In genomic region chr10:86069341-86069740, GRCm38 (mm10) we compare ENCODE assay signal across 13 mouse cellular contexts. TPM values are rescaled to one million over a fixed set of nuclear protein-coding genes. Genes with fewer than 3 reads are reported as not detected.
A peak's percentile ranks its signal among the peaks of the same experiment; 100 is the strongest.
DNase-seq lines count a peak whose midpoint lies in the region; ATAC-seq and TF ChIP-seq lines count a peak whose summit lies in the region.
"Had no signal": no experiment of that assay in that cellular context is flagged by ENCODE, and none has a peak within 500 bp of the region (broad histone marks: within the 10 kb centered on the region; RNA-seq: fewer than 3 reads in every experiment).

No protein-coding gene starts in this region.

- no peak for TF ChIP-seq CTCF in left cerebral cortex, adult 2 months (IDR thresholded peaks at IDR 0.05)

- DNase-seq in liver, embryonic 11.5 days (ENCODE audit: low spot score): no peak
- DNase-seq in yolk sac, embryonic 10.5 days (ENCODE audit: low spot score): peak; percentile 67
- DNase-seq in left cerebral cortex, adult 2 months (ENCODE audit: extremely low spot score in 1 of 2, low spot score in 2 of 2): no peak
- no peak for DNase-seq in cerebellum, postnatal 25 days
- DNase-seq: adrenal gland, postnatal 14 days had no signal

- intact Hi-C loops in left cerebral cortex, adult 2 months (cut with DNase I): loop anchor here (5.0 kb wide), 1 partner anchor 102 kb away; no protein-coding TSS in a partner anchor

- no peak overlapping the region for H3K27ac ChIP-seq in liver, embryonic 16.5 days (ENCODE audit: low read length)
- H3K27ac ChIP-seq in liver, embryonic 11.5 days (ENCODE audit: low read depth, low read length): no peak overlapping the region
- H3K27ac ChIP-seq in forebrain, embryonic 16.5 days (ENCODE audit: low read length): no peak overlapping the region
- H3K27ac ChIP-seq in limb, embryonic 12.5 days: 0 out of 2 replicates have a peak overlapping the region, but pooled peaks have one; percentile 9
- H3K27ac ChIP-seq in left cerebral cortex, adult 2 months: no peak overlapping the region
- H3K27ac ChIP-seq: embryonic facial prominence, embryonic 13.5 days; heart, embryonic 13.5 days had no signal

- no peaks in the 10 kb centered on the region for H3K4me1 ChIP-seq in liver, embryonic 16.5 days (ENCODE audit: control insufficient read depth, low read depth, low read length)
- no peaks in the 10 kb centered on the region for H3K4me1 ChIP-seq in liver, embryonic 11.5 days (replicated peaks; ENCODE audit: control insufficient read depth, insufficient read depth, low read length)
- H3K4me1 ChIP-seq in forebrain, embryonic 16.5 days (replicated peaks; ENCODE audit: control insufficient read depth, insufficient read depth, low read length): no peaks in the 10 kb centered on the region
- H3K4me1 ChIP-seq in limb, embryonic 12.5 days (replicated peaks): peaks cover 21% of the 10 kb centered on the region

- peak; percentile 41; the same call in 1 of the 2 replicates for ATAC-seq in liver, embryonic 16.5 days (ENCODE audit: low read depth)
- ATAC-seq in liver, embryonic 11.5 days (replicated peaks; ENCODE audit: low FRiP score): no peak
- peak; percentile 67 for ATAC-seq in forebrain, embryonic 16.5 days
- ATAC-seq in limb, embryonic 12.5 days (ENCODE audit: insufficient number of reproducible peaks, insufficient read depth, low FRiP score, low TSS enrichment, low read depth): no peak
- no peak for ATAC-seq in megakaryocyte progenitor cell, adult 5-6 weeks (replicated peaks; ENCODE audit: poor library complexity)

- H3K36me3 ChIP-seq in liver, embryonic 16.5 days (ENCODE audit: control insufficient read depth, insufficient read depth): no peaks in the 10 kb centered on the region
- no peaks in the 10 kb centered on the region for H3K36me3 ChIP-seq in liver, embryonic 11.5 days (ENCODE audit: control insufficient read depth, insufficient read depth, low read length)
- H3K36me3 ChIP-seq in forebrain, embryonic 16.5 days (ENCODE audit: control insufficient read depth, insufficient read depth): no peaks in the 10 kb centered on the region
- H3K36me3 ChIP-seq in limb, embryonic 12.5 days: no peaks in the 10 kb centered on the region
- H3K36me3 ChIP-seq: embryonic facial prominence, embryonic 13.5 days; heart, embryonic 13.5 days had no signal

- no peak overlapping the region for H3K4me2 ChIP-seq in liver, embryonic 16.5 days (ENCODE audit: low read depth, low read length)
- H3K4me2 ChIP-seq in liver, embryonic 11.5 days: no peak overlapping the region
- H3K4me2 ChIP-seq in forebrain, embryonic 16.5 days (ENCODE audit: low read length): no peak overlapping the region
- H3K4me2 ChIP-seq in limb, embryonic 12.5 days: no peak overlapping the region
- H3K4me2 ChIP-seq: embryonic facial prominence, embryonic 13.5 days; heart, embryonic 13.5 days had no signal

- H3K4me3 ChIP-seq in liver, embryonic 16.5 days (ENCODE audit: low read depth, low read length): no peak overlapping the region
- no peak overlapping the region for H3K4me3 ChIP-seq in liver, embryonic 11.5 days (ENCODE audit: low read depth, low read length)
- H3K4me3 ChIP-seq in forebrain, embryonic 16.5 days (replicated peaks; ENCODE audit: low read length): no peak overlapping the region
- H3K4me3 ChIP-seq in limb, embryonic 12.5 days (replicated peaks): no peak overlapping the region
- H3K4me3 ChIP-seq in left cerebral cortex, adult 2 months: no peak overlapping the region
- H3K4me3 ChIP-seq: embryonic facial prominence, embryonic 13.5 days; heart, embryonic 13.5 days; myocyte had no signal

- 59% methylated on average over 3 of the region's 3 CpGs for WGBS in liver, embryonic 16.5 days (ENCODE audit: insufficient replicate concordance)
- 71% methylated on average over 3 of the region's 3 CpGs for WGBS in liver, embryonic 11.5 days
- WGBS in forebrain, embryonic 16.5 days: 7% methylated on average over 3 of the region's 3 CpGs
- WGBS in limb, embryonic 12.5 days: 51% methylated on average over 3 of the region's 3 CpGs

- no peak overlapping the region for H3K9ac ChIP-seq in liver, embryonic 16.5 days (ENCODE audit: low read depth, low read length)
- no peak overlapping the region for H3K9ac ChIP-seq in liver, embryonic 11.5 days (ENCODE audit: low read depth, low read length)
- H3K9ac ChIP-seq in forebrain, embryonic 16.5 days (replicated peaks; ENCODE audit: low read depth, low read length): no peak overlapping the region
- H3K9ac ChIP-seq in limb, embryonic 12.5 days (replicated peaks): no peak overlapping the region
- H3K9ac ChIP-seq: embryonic facial prominence, embryonic 13.5 days; heart, embryonic 13.5 days had no signal

- H3K27me3 ChIP-seq in liver, embryonic 16.5 days (ENCODE audit: control insufficient read depth, insufficient read depth, low read depth, low read length): no peaks in the 10 kb centered on the region
- no peaks in the 10 kb centered on the region for H3K27me3 ChIP-seq in liver, embryonic 11.5 days (replicated peaks; ENCODE audit: control insufficient read depth, insufficient read depth, low read length)
- no peaks in the 10 kb centered on the region for H3K27me3 ChIP-seq in forebrain, embryonic 16.5 days (replicated peaks; ENCODE audit: control insufficient read depth, insufficient read depth, low read length)
- H3K27me3 ChIP-seq in limb, embryonic 12.5 days: no peaks in the 10 kb centered on the region
- H3K27me3 ChIP-seq: embryonic facial prominence, embryonic 13.5 days had no signal

- no peaks in the 10 kb centered on the region for H3K9me3 ChIP-seq in liver, embryonic 16.5 days (replicated peaks; ENCODE audit: control insufficient read depth, low read length)
- H3K9me3 ChIP-seq in liver, embryonic 11.5 days (ENCODE audit: control insufficient read depth, low read length): no peaks in the 10 kb centered on the region
- 0 out of 2 replicates have a peak, but pooled peaks cover 6% of the 10 kb centered on the region for H3K9me3 ChIP-seq in forebrain, embryonic 16.5 days (ENCODE audit: control insufficient read depth, low read length)
- 0 out of 2 replicates have a peak, but pooled peaks cover 8% of the 10 kb centered on the region for H3K9me3 ChIP-seq in limb, embryonic 12.5 days
- H3K9me3 ChIP-seq: embryonic facial prominence, embryonic 13.5 days had no signal

RNA-seq across cellular contexts. Expression of gene Fbxo7, which starts 47.6 kb away (rescaled TPM):
- polyA plus RNA-seq in liver, embryonic 16.5 days (2015; fragmentation: Nextera tagmentation; extraction: Ambion mirVana): 60.6 and 64.8 TPM in 2 replicates
- polyA plus RNA-seq in liver, embryonic 11.5 days (2014; fragmentation: Nextera tagmentation; extraction: Ambion mirVana): 52.2 and 56.3 TPM in 2 replicates
- 14.9 and 16.2 TPM in 2 replicates for polyA plus RNA-seq in forebrain, embryonic 16.5 days (2015; fragmentation: Nextera tagmentation; extraction: Ambion mirVana)
- polyA plus RNA-seq in limb, embryonic 12.5 days (2016; fragmentation: Nextera tagmentation; extraction: Ambion mirVana): 24.3 and 25.9 TPM in 2 replicates
- 10 to 100 TPM; 25.9 to 27.1 TPM for total RNA-seq in left cerebral cortex, adult 2 months (2021)
- total RNA-seq in megakaryocyte progenitor cell, adult 5-6 weeks (2015): 30.2 and 36.0 TPM in 2 replicates
- 14.5 and 31.5 TPM in 2 replicates for total RNA-seq in megakaryocyte progenitor cell, adult 5-6 weeks (2017)

RNA-seq across cellular contexts. Expression of gene Bpifc, which starts 57.6 kb away (rescaled TPM):
- polyA plus RNA-seq in liver, embryonic 16.5 days (2015; fragmentation: Nextera tagmentation; extraction: Ambion mirVana): 0.04 TPM in 1 of 2 replicates, not detected in the other
- not detected in 2 replicates for polyA plus RNA-seq in liver, embryonic 11.5 days (2014; fragmentation: Nextera tagmentation; extraction: Ambion mirVana)
- polyA plus RNA-seq in forebrain, embryonic 16.5 days (2015; fragmentation: Nextera tagmentation; extraction: Ambion mirVana): not detected in 2 replicates
- polyA plus RNA-seq in limb, embryonic 12.5 days (2016; fragmentation: Nextera tagmentation; extraction: Ambion mirVana): 0.16 TPM in 1 of 2 replicates, not detected in the other
- total RNA-seq in left cerebral cortex, adult 2 months (2021): under 1 TPM in 1 of 2 experiments, not detected in 1; 0.11 TPM
- 3.5 and 4.0 TPM in 2 replicates for total RNA-seq in megakaryocyte progenitor cell, adult 5-6 weeks (2015)
- total RNA-seq in megakaryocyte progenitor cell, adult 5-6 weeks (2017): 1.2 and 2.1 TPM in 2 replicates
- total RNA-seq: left cerebral cortex, postnatal 14 days had no signal
- polyA plus RNA-seq: heart, embryonic 13.5 days; myocyte had no signal

Comparison
In these comparisons a context has a peak if more than half of its experiments do, and no peak if none do; other contexts are left out.
1. ATAC-seq: peak in liver, embryonic 16.5 days (single experiment) and forebrain, embryonic 16.5 days (single experiment); none in liver, embryonic 11.5 days (single experiment), limb, embryonic 12.5 days (single experiment) and megakaryocyte progenitor cell, adult 5-6 weeks (single experiment).